Mouse (Mus musculus) c-Kit-positive CD71-negative TER-119-negative erythroid progenitor cells, embryonic 14.5 days (primary cell): Measurements from ENCODE around the gene Ubac1.
A peak's percentile ranks its signal among the peaks of the same experiment; 100 is the strongest.

ENCODE experiments used
- DNase-seq: peaks from one replicate; pipeline ENCODE4 v3.0.0-alpha.2; 2013; ENCODE audit warnings: low read depth

Ubac1 gene

GRCm38 (mm10) chr2:26021561-26022257 is at the start of gene Ubac1:
Gene Ubac1, minus strand, starts transcription at chr2:26021747.
- peak; percentile 65 for DNase-seq

GRCm38 (mm10) chr2:26068592-26068991 is 47.0 kb upstream of the Ubac1 start:
- DNase-seq, result no peak

GRCm38 (mm10) chr2:26068175-26068574 is 46.6 kb upstream of the Ubac1 start:
- DNase-seq, result no peak

- no peak for DNase-seq
Measured at GRCm38 (mm10) chr2:26066527-26066926, 45.0 kb upstream of the Ubac1 start.

- DNase-seq, result no peak
Measured at GRCm38 (mm10) chr2:26062742-26063427, 41.3 kb upstream of the Ubac1 start.

GRCm38 (mm10) chr2:26062241-26062640 is 40.7 kb upstream of the Ubac1 start:
- no peak for DNase-seq

- DNase-seq, result no peak
Measured at GRCm38 (mm10) chr2:26061018-26061666, 39.6 kb upstream of the Ubac1 start.

GRCm38 (mm10) chr2:26057053-26057452 is 35.5 kb upstream of the Ubac1 start:
- DNase-seq, result no peak

GRCm38 (mm10) chr2:26056226-26056625 is 34.7 kb upstream of the Ubac1 start:
- no peak for DNase-seq

- no peak for DNase-seq
Measured at GRCm38 (mm10) chr2:26055747-26056102, 34.2 kb upstream of the Ubac1 start.

- peak; percentile 70 for DNase-seq
Measured at GRCm38 (mm10) chr2:26055046-26055746, 33.6 kb upstream of the Ubac1 start.

- no peak for DNase-seq
Measured at GRCm38 (mm10) chr2:26052806-26053205, 31.3 kb upstream of the Ubac1 start.

GRCm38 (mm10) chr2:26048816-26049215 is 27.3 kb upstream of the Ubac1 start:
- no peak for DNase-seq

GRCm38 (mm10) chr2:26044216-26044615 is 22.7 kb upstream of the Ubac1 start:
- no peak for DNase-seq

- DNase-seq, result no peak
Measured at GRCm38 (mm10) chr2:26042603-26043002, 21.1 kb upstream of the Ubac1 start.

GRCm38 (mm10) chr2:26041163-26041810 is 19.7 kb upstream of the Ubac1 start:
- no peak for DNase-seq

- DNase-seq, result no peak
Measured at GRCm38 (mm10) chr2:26039951-26040350, 18.4 kb upstream of the Ubac1 start.

- no peak for DNase-seq
Measured at GRCm38 (mm10) chr2:26037386-26037785, 15.8 kb upstream of the Ubac1 start.

GRCm38 (mm10) chr2:26034344-26035050 is 12.9 kb upstream of the Ubac1 start:
- no peak for DNase-seq

GRCm38 (mm10) chr2:26030288-26030687 is 8.7 kb upstream of the Ubac1 start:
- no peak for DNase-seq
